Mouse (Mus musculus) forebrain, embryonic 15.5 days (tissue): ENCODE measurements around the gene Map4k3. TPM values are rescaled to one million over a fixed set of nuclear protein-coding genes. Genes with fewer than 3 reads are reported as not detected.
"Not testable (repeated sequence)": the region's sequence is repeated elsewhere in the genome, so short reads cannot be mapped to it uniquely, and the experiment has no call there.

Source experiments
- ATAC-seq: fragments of 200-750 bp; cut with Nextera tagmentation; replicated peaks from 2 replicates; pipeline ENCODE4 v1.8.0; 2017; ENCODE audit warnings: mild to moderate bottlenecking, moderate TSS enrichment, moderate library complexity
- H3K27ac ChIP-seq: fragments of 300-500 bp; sonication (generic); replicated peaks from 2 replicates; pipeline ENCODE4 v1.5.1; 2015; ENCODE audit warnings: mild to moderate bottlenecking, inconsistent platforms
- H3K27me3 ChIP-seq: fragments of 300-500 bp; sonication (generic); 2 replicates; pipeline ENCODE4 v1.6.1; 2015; ENCODE audit warnings: inconsistent platforms
- H3K36me3 ChIP-seq: fragments of 300-500 bp; sonication (generic); 2 replicates; pipeline ENCODE4 v1.6.1; 2015; ENCODE audit warnings: mild to moderate bottlenecking, inconsistent platforms
- H3K4me1 ChIP-seq: fragments of 300-500 bp; sonication (generic); 2 replicates; pipeline ENCODE4 v1.6.1; 2015; ENCODE audit warnings: inconsistent platforms
- H3K4me2 ChIP-seq: fragments of 300-500 bp; sonication (generic); replicated peaks from 2 replicates; pipeline ENCODE4 v1.6.1; 2015; ENCODE audit warnings: mild to moderate bottlenecking, inconsistent platforms
- H3K4me3 ChIP-seq: fragments of 300-500 bp; sonication (generic); 2 replicates; pipeline ENCODE4 v1.5.1; 2015; ENCODE audit warnings: mild to moderate bottlenecking, inconsistent platforms
- H3K9ac ChIP-seq: fragments of 300-500 bp; sonication (generic); replicated peaks from 2 replicates; pipeline ENCODE4 v1.6.1; 2015; ENCODE audit warnings: mild to moderate bottlenecking, inconsistent platforms
- H3K9me3 ChIP-seq: fragments of 300-500 bp; sonication (generic); 2 replicates; pipeline ENCODE4 v1.6.1; 2016; ENCODE audit warnings: inconsistent platforms
- WGBS: fragments of 180-500 bp; shearing (Covaris S2); methylation state at CpG from one replicate; pipeline ENCODE4 v1.1.7; 2015; ENCODE audit warnings: mixed read lengths; 5-methylcytosine and 5-hydroxymethylcytosine counted together
- polyA plus RNA-seq: library from polyadenylated mRNA; unstranded; fragments of >200 nt; fragmentation: Nextera tagmentation; extraction: Ambion mirVana; gene quantifications from 2 replicates; pipeline ENCODE4 v1.2.1, GENCODE M21; 2015

The Map4k3 gene
- polyA plus RNA-seq, 1 experiment from 2014 or later = 33.5 TPM

GRCm38 (mm10) chr17:80552653-80553052 lies 175.6 kb downstream of the Map4k3 start:
- Histone ChIP-seq H3K4me1 (peaks cover 4% of the 10 kb centered on the region; the same call in 1 of the 2 replicates), H3K4me3 (peak overlapping the region; percentile 76), H3K27me3 (no peaks in the 10 kb centered on the region), H3K36me3 (no peaks in the 10 kb centered on the region), H3K4me2 (peak overlapping the region; percentile 54), H3K27ac (no peak overlapping the region), H3K9ac (no peak overlapping the region), H3K9me3 (no peaks in the 10 kb centered on the region)
- ATAC-seq = no peak
- 79% methylated on average over 4 of the region's 4 CpGs for WGBS

GRCm38 (mm10) chr17:80550981-80551380 lies 177.3 kb downstream of the Map4k3 start:
- Histone ChIP-seq H3K4me3 (no peak overlapping the region), H3K27me3 (no peaks in the 10 kb centered on the region), H3K9ac (no peak overlapping the region), H3K9me3 (no peaks in the 10 kb centered on the region), H3K27ac (no peak overlapping the region), H3K36me3 (no peaks in the 10 kb centered on the region), H3K4me2 (no peak overlapping the region), H3K4me1 (peaks cover 4% of the 10 kb centered on the region; the same call in 1 of the 2 replicates)
- ATAC-seq = no peak
- 85% methylated on average over 15 of the region's 15 CpGs for WGBS

- no peaks in the 10 kb centered on the region for H3K9me3 ChIP-seq
- WGBS = 90% methylated on average over 2 of the region's 2 CpGs
Observed at GRCm38 (mm10) chr17:80546846-80547245, 181.4 kb downstream of the Map4k3 start.

GRCm38 (mm10) chr17:80546227-80546626 lies 182.1 kb downstream of the Map4k3 start:
- WGBS = 85% methylated on average over 8 of the region's 8 CpGs
- Histone ChIP-seq H3K9me3 (no peaks in the 10 kb centered on the region), H3K4me2 (no peak overlapping the region), H3K4me3 (no peak overlapping the region), H3K27ac (no peak overlapping the region), H3K36me3 (no peaks in the 10 kb centered on the region), H3K4me1 (no peaks in the 10 kb centered on the region), H3K27me3 (no peaks in the 10 kb centered on the region), H3K9ac (no peak overlapping the region)
- no peak for ATAC-seq

More at GRCm38 (mm10) chr17:80546846-80547245, 181.4 kb downstream of the Map4k3 start:
- Histone ChIP-seq H3K27me3 (no peaks in the 10 kb centered on the region), H3K36me3 (no peaks in the 10 kb centered on the region), H3K4me1 (no peaks in the 10 kb centered on the region), H3K4me2 (no peak overlapping the region), H3K27ac (no peak overlapping the region), H3K4me3 (no peak overlapping the region), H3K9ac (no peak overlapping the region)
- ATAC-seq = no peak

GRCm38 (mm10) chr17:80543646-80544045 lies 184.6 kb downstream of the Map4k3 start:
- no peak overlapping the region for H3K9ac ChIP-seq
- no peak overlapping the region for H3K4me2 ChIP-seq
- H3K27ac ChIP-seq = no peak overlapping the region
- H3K36me3 ChIP-seq = no peaks in the 10 kb centered on the region
- no peak for ATAC-seq
- no peaks in the 10 kb centered on the region for H3K27me3 ChIP-seq
- no peaks in the 10 kb centered on the region for H3K4me1 ChIP-seq
- 92% methylated on average over 20 of the region's 20 CpGs for WGBS
- H3K9me3 ChIP-seq = no peaks in the 10 kb centered on the region
- H3K4me3 ChIP-seq = no peak overlapping the region

- H3K4me1 ChIP-seq = no peaks in the 10 kb centered on the region
- no peaks in the 10 kb centered on the region for H3K36me3 ChIP-seq
- H3K9me3 ChIP-seq = no peaks in the 10 kb centered on the region
- no peaks in the 10 kb centered on the region for H3K27me3 ChIP-seq
- H3K4me2 ChIP-seq = no peak overlapping the region
- no peak overlapping the region for H3K27ac ChIP-seq
- H3K4me3 ChIP-seq = no peak overlapping the region
- WGBS = 57% methylated on average over 6 of the region's 6 CpGs
- no peak overlapping the region for H3K9ac ChIP-seq
- ATAC-seq = no peak
Observed at GRCm38 (mm10) chr17:80537136-80537535, 191.1 kb downstream of the Map4k3 start.

- no peaks in the 10 kb centered on the region for H3K27me3 ChIP-seq
- H3K9ac ChIP-seq = no peak overlapping the region
- no peak overlapping the region for H3K4me2 ChIP-seq
- no peaks in the 10 kb centered on the region for H3K4me1 ChIP-seq
- no peaks in the 10 kb centered on the region for H3K36me3 ChIP-seq
- no peak for ATAC-seq
- H3K4me3 ChIP-seq = no peak overlapping the region
- 56% methylated on average over 6 of the region's 6 CpGs for WGBS
- H3K27ac ChIP-seq = peak overlapping the region; percentile 41; the same call in 1 of the 2 replicates
- H3K9me3 ChIP-seq = no peaks in the 10 kb centered on the region
Observed at GRCm38 (mm10) chr17:80535633-80536032, 192.7 kb downstream of the Map4k3 start.

GRCm38 (mm10) chr17:80531351-80531750 lies 196.9 kb downstream of the Map4k3 start:
- H3K9ac ChIP-seq, H3K9me3 ChIP-seq, H3K4me2 ChIP-seq, H3K36me3 ChIP-seq, ATAC-seq, H3K27me3 ChIP-seq, H3K27ac ChIP-seq, H3K4me3 ChIP-seq, H3K4me1 ChIP-seq: not testable (repeated sequence)
- 84% methylated on average over 2 of the region's 2 CpGs for WGBS

Other genes starting within 250 kb of the Map4k3 start
- 7.2 and 7.5 TPM in 2 replicates for gene Sos1, start 248.0 kb downstream of the Map4k3 start, polyA plus RNA-seq
- 3.0 and 3.7 TPM in 2 replicates for gene Cdkl4, start 150.7 kb downstream of the Map4k3 start, polyA plus RNA-seq
- gene Tmem178, start 216.1 kb upstream of the Map4k3 start, polyA plus RNA-seq = 43.7 and 46.3 TPM in 2 replicates